11 mouse cellular contexts compared by ENCODE assay signal in genomic region chr7:82783071-82783470, GRCm38 (mm10).
"Had no signal": no experiment of that assay in that cellular context is flagged by ENCODE, and none has a peak within 500 bp of the region (broad histone marks: within the 10 kb centered on the region; RNA-seq: fewer than 3 reads in every experiment).

No protein-coding gene starts in this region.

- ATAC-seq: liver, embryonic 12.5 days had no signal

- H3K36me3 ChIP-seq: limb, embryonic 15.5 days had no signal

- H3K4me3 ChIP-seq: limb, embryonic 15.5 days; liver, embryonic 12.5 days; megakaryocyte, embryonic 14.5 days; midbrain, embryonic 12.5 days had no signal

- H3K9me3 ChIP-seq: limb, embryonic 15.5 days; liver, embryonic 12.5 days; megakaryocyte, embryonic 14.5 days; midbrain, embryonic 12.5 days had no signal

- H3K27me3 ChIP-seq: limb, embryonic 15.5 days; liver, embryonic 12.5 days; midbrain, embryonic 12.5 days had no signal

- H3K27ac ChIP-seq: kidney, postnatal 0 days; limb, embryonic 15.5 days; liver, embryonic 12.5 days; macrophage; midbrain, embryonic 12.5 days had no signal

- DNase-seq: layer of hippocampus, adult 9-11 months; layer of hippocampus, postnatal 36 days; lung, embryonic 14.5 days; lung, postnatal 14 days; right cerebral cortex, postnatal 25 days had no signal

- H3K9ac ChIP-seq: limb, embryonic 15.5 days; liver, embryonic 12.5 days; lung, embryonic 14.5 days; midbrain, embryonic 12.5 days had no signal

- H3K4me1 ChIP-seq: liver, embryonic 12.5 days; midbrain, embryonic 12.5 days had no signal

- H3K4me2 ChIP-seq: limb, embryonic 15.5 days; liver, embryonic 12.5 days; lung, embryonic 14.5 days; midbrain, embryonic 12.5 days had no signal
